Comparison of ENCODE assay signal across 25 mouse cellular contexts in the genomic region with DNA sequence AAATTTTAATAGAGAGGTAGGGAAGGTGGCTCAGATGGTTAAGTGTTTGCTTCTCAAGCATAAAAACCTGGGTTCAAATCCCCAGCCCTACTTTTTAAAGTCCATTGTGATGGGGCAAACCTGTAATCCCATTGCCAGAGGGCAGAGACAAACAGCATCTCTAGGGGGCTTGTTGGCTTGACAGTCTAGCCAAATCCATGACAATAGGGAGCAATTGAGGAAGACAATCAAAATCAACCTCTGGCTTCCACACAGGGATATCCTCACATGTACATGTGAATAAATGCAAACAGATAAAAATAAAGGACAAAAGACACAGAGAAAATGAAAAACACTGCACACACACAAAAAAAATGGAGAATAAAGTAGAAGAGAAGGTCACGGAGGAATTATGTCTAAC. TPM values are rescaled to one million over a fixed set of nuclear protein-coding genes. Genes with fewer than 3 reads are reported as not detected.
DNase-seq lines count a peak whose midpoint lies in the region; TF ChIP-seq lines count a peak whose summit lies in the region.
"Had no signal": no experiment of that assay in that cellular context is flagged by ENCODE, and none has a peak within 500 bp of the region (broad histone marks: within the 10 kb centered on the region; RNA-seq: fewer than 3 reads in every experiment).

No protein-coding gene starts in this region.

- peak; percentile 74 for DNase-seq in ES-CJ7 (ENCODE audit: low read depth, low spot score)
- peak; percentile 41 for DNase-seq in ES-E14 (ENCODE audit: low read depth, low spot score)
- peak; percentile 78 for DNase-seq in R1 (ENCODE audit: low read depth, low spot score)
- DNase-seq in ZHBTc4 (ENCODE audit: low read depth, low spot score), result peak; percentile 62
- DNase-seq in B cell, adult 2 months, result no peak
- DNase-seq in midbrain, embryonic 10.5 days (ENCODE audit: low spot score), result no peak
- no peak for DNase-seq in cerebellum, adult 11-12 months
- no peak for DNase-seq in kidney, postnatal 25 days
- DNase-seq: adrenal gland, adult 2 months; adrenal gland, adult 8-10 months; adrenal gland, postnatal 10 days; adrenal gland, postnatal 14 days; adrenal gland, postnatal 25 days; adrenal gland, postnatal 36 days; cerebellum, adult 11 months; cerebellum, adult 18-20 months; cerebellum, adult 2 months; cerebellum, adult 8-10 months; cerebellum, adult 9-10 months; cerebellum, adult 9-11 months; cerebellum, postnatal 10 days had no signal

- H3K4me1 ChIP-seq in ES-E14 (ENCODE audit: control insufficient read depth in 2 of 2, insufficient read depth in 2 of 2, low read length in 2 of 2, poor library complexity in 1 of 2), result no peaks in the 10 kb centered on the region
- no peaks in the 10 kb centered on the region for H3K4me1 ChIP-seq in midbrain, embryonic 10.5 days

- no peak overlapping the region for H3K27ac ChIP-seq in ES-E14 (ENCODE audit: insufficient read depth, low read depth, low read length, poor library complexity, severe bottlenecking)
- H3K27ac ChIP-seq in midbrain, embryonic 10.5 days (replicated peaks), result no peak overlapping the region

- in situ Hi-C loops in ES-E14 (cut with MboI; ENCODE audit: low sequenced_read_pairs in 2 of 2, unreplicated experiment in 2 of 2), result no loop called here

- H3K4me3 ChIP-seq in ES-E14 (ENCODE audit: insufficient read depth in 1 of 2, low read depth in 1 of 2, low read length in 2 of 2, poor library complexity in 1 of 2, severe bottlenecking in 1 of 2), result no peak overlapping the region
- no peak overlapping the region for H3K4me3 ChIP-seq in midbrain, embryonic 10.5 days

- H3K27me3 ChIP-seq in midbrain, embryonic 10.5 days (ENCODE audit: low read depth, poor library complexity, severe bottlenecking), result no peaks in the 10 kb centered on the region
- H3K27me3 ChIP-seq: CH12.LX had no signal

- no peaks in the 10 kb centered on the region for H3K36me3 ChIP-seq in ES-E14 (ENCODE audit: control insufficient read depth, insufficient read depth, low read length, poor library complexity, severe bottlenecking)
- H3K36me3 ChIP-seq in midbrain, embryonic 10.5 days, result no peaks in the 10 kb centered on the region
- H3K36me3 ChIP-seq: G1E had no signal

- WGBS in midbrain, embryonic 10.5 days, result 50% methylated on average over 1 of the region's 1 CpGs

- no peaks in the 10 kb centered on the region for H3K9me3 ChIP-seq in ES-E14 (ENCODE audit: control insufficient read depth, insufficient read depth, low read depth, low read length)
- H3K9me3 ChIP-seq in midbrain, embryonic 10.5 days (replicated peaks), result no peaks in the 10 kb centered on the region
- H3K9me3 ChIP-seq: G1E had no signal

- no peak overlapping the region for H3K9ac ChIP-seq in ES-E14 (ENCODE audit: insufficient read depth, low read depth, low read length, poor library complexity, severe bottlenecking)

TF ChIP-seq in ES-E14, 5 proteins besides CTCF, POLR2A, EP300 and RAD21:
- TF ChIP-seq ZNF384 (IDR thresholded peaks at IDR 0.05; ENCODE audit: low read depth, low read length) (no peak), MAFK (IDR thresholded peaks at IDR 0.05; ENCODE audit: insufficient read depth, low read depth, low read length) (no peak), ZC3H11A (IDR thresholded peaks at IDR 0.05; ENCODE audit: borderline replicate concordance, low read depth, low read length) (no peak), HCFC1 (IDR thresholded peaks at IDR 0.05; ENCODE audit: borderline replicate concordance, insufficient read depth, low read length) (no peak), CHD2 (IDR thresholded peaks at IDR 0.05; ENCODE audit: low read depth, low read length) (no peak)

RNA-seq across cellular contexts. Expression of gene Rspo3, which starts 59.3 kb away (rescaled TPM):
- 0.21 and 1.2 TPM in 2 replicates for total RNA-seq in ES-E14 (2012; rRNA removed)
- 6.1 and 12.2 TPM in 2 replicates for polyA plus RNA-seq in midbrain, embryonic 10.5 days (2016; fragmentation: Nextera tagmentation; extraction: Ambion mirVana)
- total RNA-seq: CH12.LX, MEL had no signal
- polyA plus RNA-seq: CD4-positive, CD25-positive, alpha-beta regulatory T cell, adult 4 months had no signal

Comparison
In these comparisons a context has a peak if more than half of its experiments do, and no peak if none do; other contexts are left out.
1. DNase-seq: peak in ES-CJ7 (single experiment), ES-E14 (single experiment), R1 (single experiment) and ZHBTc4 (single experiment); none in B cell, adult 2 months (0 of 2), midbrain, embryonic 10.5 days (single experiment), cerebellum, adult 11-12 months (single experiment) and kidney, postnatal 25 days (0 of 2).